Mouse (Mus musculus): Measurements from ENCODE around the gene Qpctl. TPM values are rescaled to one million over a fixed set of nuclear protein-coding genes. Genes with fewer than 3 reads are reported as not detected.

Qpctl gene
- total and polyA plus RNA-seq, 3 experiments: 2.6 to 6.2 (median 5.9) TPM

GRCm38 (mm10) chr7:19180862-19181429, 31.9 kb upstream of the Qpctl start:
- H3K9me3 ChIP-seq (replicated peaks): peaks cover 9% of the 10 kb centered on the region
- H3K36me3 ChIP-seq (replicated peaks): peaks cover 32% of the 10 kb centered on the region
- peak overlapping the region; percentile 82 for H3K4me3 ChIP-seq (ENCODE audit: low read depth, low read length)
- no peak for TF ChIP-seq POLR2AphosphoS5 (IDR thresholded peaks at IDR 0.05; ENCODE audit: insufficient replicate concordance, low read depth, low read length)
- H3K27me3 ChIP-seq (ENCODE audit: insufficient read depth, low read length): peaks cover 27% of the 10 kb centered on the region
- peak; percentile 80 for DNase-seq (ENCODE audit: low spot score)
- peaks cover 70% of the 10 kb centered on the region for H3K4me1 ChIP-seq (ENCODE audit: insufficient read depth, low read depth, low read length)
- peak; percentile 45; the same call in 1 of the 2 replicates for ATAC-seq (ENCODE audit: extremely low read depth, insufficient number of reproducible peaks, low FRiP score, poor library complexity, severe bottlenecking)

- Histone ChIP-seq H3K4me1 (ENCODE audit: insufficient read depth, low read depth, low read length) (peaks cover 70% of the 10 kb centered on the region), H3K4me3 (ENCODE audit: low read depth, low read length) (no peak overlapping the region), H3K27me3 (ENCODE audit: insufficient read depth, low read length) (peaks cover 32% of the 10 kb centered on the region), H3K9me3 (replicated peaks) (peaks cover 9% of the 10 kb centered on the region), H3K36me3 (replicated peaks) (peaks cover 23% of the 10 kb centered on the region)
- ATAC-seq (ENCODE audit: extremely low read depth, insufficient number of reproducible peaks, low FRiP score, poor library complexity, severe bottlenecking) (no peak), DNase-seq (ENCODE audit: low spot score) (no peak)
- TF ChIP-seq GATA1 (IDR thresholded peaks at IDR 0.05; ENCODE audit: borderline replicate concordance, low read length): no peak
- TF ChIP-seq GATA2 (IDR thresholded peaks at IDR 0.05; ENCODE audit: borderline replicate concordance, low read depth, low read length): no peak
- TF ChIP-seq CTCF (IDR thresholded peaks at IDR 0.05; ENCODE audit: low read depth, low read length): no peak
- no peak for TF ChIP-seq TAL1 (conservative IDR thresholded peaks at IDR 0.05; ENCODE audit: low read depth, low read length)
- no peak for TF ChIP-seq POLR2AphosphoS5 (IDR thresholded peaks at IDR 0.05; ENCODE audit: insufficient replicate concordance, low read depth, low read length)
Observed at GRCm38 (mm10) chr7:19179936-19180335, 30.8 kb upstream of the Qpctl start.

GRCm38 (mm10) chr7:19179173-19179572, 30.1 kb upstream of the Qpctl start:
- no peak for ATAC-seq (ENCODE audit: extremely low read depth, insufficient number of reproducible peaks, low FRiP score, poor library complexity, severe bottlenecking)
- H3K4me1 ChIP-seq (ENCODE audit: insufficient read depth, low read depth, low read length): peaks cover 63% of the 10 kb centered on the region
- H3K36me3 ChIP-seq (replicated peaks): peaks cover 15% of the 10 kb centered on the region
- H3K27me3 ChIP-seq (ENCODE audit: insufficient read depth, low read length): peaks cover 32% of the 10 kb centered on the region
- no peak for DNase-seq (ENCODE audit: low spot score)
- H3K9me3 ChIP-seq (replicated peaks): peaks cover 9% of the 10 kb centered on the region
- no peak overlapping the region; the same call in 1 of the 2 replicates for H3K4me3 ChIP-seq (ENCODE audit: low read depth, low read length)
- TF ChIP-seq GATA1 (IDR thresholded peaks at IDR 0.05; ENCODE audit: borderline replicate concordance, low read length) (no peak), GATA2 (IDR thresholded peaks at IDR 0.05; ENCODE audit: borderline replicate concordance, low read depth, low read length) (no peak), TAL1 (conservative IDR thresholded peaks at IDR 0.05; ENCODE audit: low read depth, low read length) (no peak), POLR2AphosphoS5 (IDR thresholded peaks at IDR 0.05; ENCODE audit: insufficient replicate concordance, low read depth, low read length) (no peak), CTCF (IDR thresholded peaks at IDR 0.05; ENCODE audit: low read depth, low read length) (no peak)

- 0 out of 2 replicates have a peak, but pooled peaks have one; percentile 29 for ATAC-seq (ENCODE audit: extremely low read depth, insufficient number of reproducible peaks, low FRiP score, poor library complexity, severe bottlenecking)
- peaks cover 9% of the 10 kb centered on the region for H3K9me3 ChIP-seq (replicated peaks)
- DNase-seq (ENCODE audit: low spot score): peak; percentile 47
- H3K27me3 ChIP-seq (ENCODE audit: insufficient read depth, low read length): peaks cover 33% of the 10 kb centered on the region
- H3K4me1 ChIP-seq (ENCODE audit: insufficient read depth, low read depth, low read length): peaks cover 63% of the 10 kb centered on the region
- peaks cover 10% of the 10 kb centered on the region for H3K36me3 ChIP-seq (replicated peaks)
- H3K4me3 ChIP-seq (ENCODE audit: low read depth, low read length): no peak overlapping the region; the same call in 1 of the 2 replicates
- TF ChIP-seq GATA1 (IDR thresholded peaks at IDR 0.05; ENCODE audit: borderline replicate concordance, low read length) (no peak), CTCF (IDR thresholded peaks at IDR 0.05; ENCODE audit: low read depth, low read length) (peak; percentile 64)
Observed at GRCm38 (mm10) chr7:19178443-19179092, 29.5 kb upstream of the Qpctl start.

- Histone ChIP-seq H3K9me3 (replicated peaks) (peaks cover 9% of the 10 kb centered on the region), H3K4me3 (ENCODE audit: low read depth, low read length) (peak overlapping the region; percentile 62; the same call in 1 of the 2 replicates), H3K4me1 (ENCODE audit: insufficient read depth, low read depth, low read length) (peaks cover 61% of the 10 kb centered on the region), H3K36me3 (replicated peaks) (peaks cover 6% of the 10 kb centered on the region), H3K27me3 (ENCODE audit: insufficient read depth, low read length) (peaks cover 36% of the 10 kb centered on the region)
- ATAC-seq (ENCODE audit: extremely low read depth, insufficient number of reproducible peaks, low FRiP score, poor library complexity, severe bottlenecking) (no peak), DNase-seq (ENCODE audit: low spot score) (no peak)
- TF ChIP-seq TAL1 (conservative IDR thresholded peaks at IDR 0.05; ENCODE audit: low read depth, low read length) (no peak), CTCF (IDR thresholded peaks at IDR 0.05; ENCODE audit: low read depth, low read length) (no peak), GATA2 (IDR thresholded peaks at IDR 0.05; ENCODE audit: borderline replicate concordance, low read depth, low read length) (no peak)
Observed at GRCm38 (mm10) chr7:19178035-19178434, 28.9 kb upstream of the Qpctl start.

- DNase-seq (ENCODE audit: low spot score) (no peak), ATAC-seq (ENCODE audit: extremely low read depth, insufficient number of reproducible peaks, low FRiP score, poor library complexity, severe bottlenecking) (no peak)
- H3K9me3 ChIP-seq (replicated peaks): peaks cover 9% of the 10 kb centered on the region
- TF ChIP-seq GATA1 (IDR thresholded peaks at IDR 0.05; ENCODE audit: borderline replicate concordance, low read length) (no peak), POLR2AphosphoS5 (IDR thresholded peaks at IDR 0.05; ENCODE audit: insufficient replicate concordance, low read depth, low read length) (no peak), CTCF (IDR thresholded peaks at IDR 0.05; ENCODE audit: low read depth, low read length) (no peak), GATA2 (IDR thresholded peaks at IDR 0.05; ENCODE audit: borderline replicate concordance, low read depth, low read length) (no peak)
- peaks cover 38% of the 10 kb centered on the region for H3K27me3 ChIP-seq (ENCODE audit: insufficient read depth, low read length)
- H3K4me3 ChIP-seq (ENCODE audit: low read depth, low read length): no peak overlapping the region
- H3K36me3 ChIP-seq (replicated peaks): peaks cover 2% of the 10 kb centered on the region
- peaks cover 65% of the 10 kb centered on the region for H3K4me1 ChIP-seq (ENCODE audit: insufficient read depth, low read depth, low read length)
Observed at GRCm38 (mm10) chr7:19177216-19177615, 28.1 kb upstream of the Qpctl start.
